Mouse (Mus musculus): ENCODE results near the gene Otogl.

DNA sequence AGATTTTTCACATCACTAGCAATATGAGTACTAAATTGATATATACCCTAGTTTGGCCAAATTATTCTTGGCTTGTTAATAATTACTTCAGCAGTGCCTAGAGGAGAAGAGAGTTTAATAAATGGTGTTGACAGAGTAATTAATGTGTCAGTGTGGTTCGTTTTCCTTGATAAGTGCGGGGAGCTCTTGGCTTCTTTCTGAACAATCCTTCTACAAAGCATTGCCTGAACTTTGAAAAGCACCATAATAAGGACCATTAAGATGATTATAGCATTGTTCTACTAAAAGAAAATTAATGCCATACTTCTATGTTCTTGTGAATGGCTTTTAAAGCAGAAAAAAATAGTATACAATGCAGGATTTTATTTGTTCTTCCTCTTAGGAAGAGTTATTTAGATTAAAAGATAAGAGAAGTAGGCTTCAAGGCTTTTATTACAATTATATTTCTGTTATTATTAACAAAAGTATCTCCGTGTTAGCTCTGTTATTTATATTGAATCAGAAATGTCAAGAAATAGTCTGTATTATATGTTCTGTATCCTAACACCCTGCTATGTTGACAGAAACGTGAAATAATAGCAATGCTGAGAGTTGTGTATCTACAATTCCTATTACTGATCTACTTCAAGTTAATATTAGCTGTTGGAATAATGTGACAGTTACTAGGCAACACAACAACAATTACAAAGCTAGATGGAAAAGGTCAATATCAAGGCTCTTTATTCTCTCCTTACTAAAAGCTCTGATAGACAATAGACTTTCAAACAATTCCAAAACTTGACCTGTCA, 77.3 kb downstream of the Otogl start:
- TF ChIP-seq CTCF (IDR thresholded peaks at IDR 0.05; ENCODE audit: control insufficient read depth, insufficient read depth, low read length) (no peak), POLR2A (IDR thresholded peaks at IDR 0.05; ENCODE audit: borderline replicate concordance, control insufficient read depth, low read depth, low read length) (no peak)
